In genomic region chr8:83209581-83209980, GRCm38 (mm10) we compare ENCODE assay signal across 24 mouse cellular contexts. TPM values are rescaled to one million over a fixed set of nuclear protein-coding genes. Genes with fewer than 3 reads are reported as not detected.
DNase-seq lines count a peak whose midpoint lies in the region; ATAC-seq and TF ChIP-seq lines count a peak whose summit lies in the region.
"Had no signal": no experiment of that assay in that cellular context is flagged by ENCODE, and none has a peak within 500 bp of the region (broad histone marks: within the 10 kb centered on the region; RNA-seq: fewer than 3 reads in every experiment).

No protein-coding gene starts in this region.

- H3K9me3 ChIP-seq in midbrain, embryonic 11.5 days (ENCODE audit: control insufficient read depth, low read length): no peaks in the 10 kb centered on the region
- H3K9me3 ChIP-seq in midbrain, postnatal 0 days (ENCODE audit: low read length): no peaks in the 10 kb centered on the region
- H3K9me3 ChIP-seq: embryonic facial prominence, embryonic 13.5 days; embryonic facial prominence, embryonic 15.5 days; forebrain, embryonic 10.5 days; forebrain, embryonic 12.5 days had no signal

- WGBS in midbrain, embryonic 11.5 days: 85% methylated on average over 4 of the region's 4 CpGs
- WGBS in midbrain, postnatal 0 days: 73% methylated on average over 4 of the region's 4 CpGs
- 41% methylated on average over 4 of the region's 4 CpGs for WGBS in olfactory bulb, adult 2 months

- no peak for TF ChIP-seq CTCF in midbrain, postnatal 0 days (IDR thresholded peaks at IDR 0.05)
- TF ChIP-seq CTCF in olfactory bulb, adult 2 months (IDR thresholded peaks at IDR 0.05; ENCODE audit: insufficient read depth, low read depth, low read length): no peak

- no peak overlapping the region for H3K4me3 ChIP-seq in midbrain, embryonic 11.5 days (ENCODE audit: low read depth, low read length)
- H3K4me3 ChIP-seq in midbrain, postnatal 0 days (ENCODE audit: low read depth, low read length): no peak overlapping the region
- no peak overlapping the region for H3K4me3 ChIP-seq in olfactory bulb, adult 2 months (ENCODE audit: insufficient read depth, low read depth, low read length)
- H3K4me3 ChIP-seq: embryonic facial prominence, embryonic 13.5 days; embryonic facial prominence, embryonic 15.5 days; erythroblast, embryonic 14.5 days; forebrain, embryonic 10.5 days; forebrain, embryonic 12.5 days had no signal

- H3K27me3 ChIP-seq in midbrain, embryonic 11.5 days (ENCODE audit: control insufficient read depth, insufficient read depth, low read length): no peaks in the 10 kb centered on the region
- no peaks in the 10 kb centered on the region for H3K27me3 ChIP-seq in midbrain, postnatal 0 days (ENCODE audit: insufficient read depth, low read length)
- H3K27me3 ChIP-seq: embryonic facial prominence, embryonic 13.5 days; embryonic facial prominence, embryonic 15.5 days; forebrain, embryonic 12.5 days had no signal

- no peak for ATAC-seq in midbrain, embryonic 11.5 days (ENCODE audit: low FRiP score)
- ATAC-seq in midbrain, postnatal 0 days (ENCODE audit: low FRiP score): no peak
- no peak for ATAC-seq in monocyte, adult 5-6 weeks (replicated peaks; ENCODE audit: insufficient number of reproducible peaks, low FRiP score, low TSS enrichment, poor library complexity, severe bottlenecking)
- ATAC-seq: forebrain, embryonic 14.5 days; forebrain, embryonic 16.5 days had no signal

- no peaks in the 10 kb centered on the region for H3K4me1 ChIP-seq in midbrain, embryonic 11.5 days (ENCODE audit: control insufficient read depth, insufficient read depth, low read length)
- no peaks in the 10 kb centered on the region for H3K4me1 ChIP-seq in midbrain, postnatal 0 days (ENCODE audit: insufficient read depth, low read length)
- peaks cover 24% of the 10 kb centered on the region for H3K4me1 ChIP-seq in olfactory bulb, adult 2 months (ENCODE audit: control insufficient read depth, insufficient read depth, low read length)
- H3K4me1 ChIP-seq: embryonic facial prominence, embryonic 13.5 days; embryonic facial prominence, embryonic 15.5 days; forebrain, embryonic 10.5 days had no signal

- TF ChIP-seq POLR2A in olfactory bulb, adult 2 months (IDR thresholded peaks at IDR 0.05; ENCODE audit: insufficient read depth, low read depth, low read length): no peak

- peak; percentile 78 for DNase-seq in heart, adult 11 months
- DNase-seq in heart, adult 9 months (ENCODE audit: low spot score in 2 of 2): no peak
- DNase-seq in midbrain, embryonic 11.5 days (ENCODE audit: low spot score, missing footprints): peak; percentile 81
- no peak for DNase-seq in midbrain, postnatal 0 days (ENCODE audit: low spot score)
- DNase-seq: adrenal gland, adult 2 months; adrenal gland, postnatal 10 days; adrenal gland, postnatal 25 days; cerebellum, adult 11 months; cerebellum, adult 18-20 months; cerebellum, adult 8-10 months; cerebellum, postnatal 10 days; cerebellum, postnatal 25 days; embryo, embryonic 11 days had no signal

- H3K36me3 ChIP-seq in midbrain, embryonic 11.5 days (ENCODE audit: control insufficient read depth, insufficient read depth, low read length): no peaks in the 10 kb centered on the region
- peaks cover 11% of the 10 kb centered on the region; the same call in 1 of the 2 replicates for H3K36me3 ChIP-seq in midbrain, postnatal 0 days (ENCODE audit: insufficient read depth, low read length)
- H3K36me3 ChIP-seq: embryonic facial prominence, embryonic 15.5 days had no signal

- no peak overlapping the region for H3K27ac ChIP-seq in midbrain, embryonic 11.5 days (ENCODE audit: low read depth, low read length)
- no peak overlapping the region for H3K27ac ChIP-seq in midbrain, postnatal 0 days (ENCODE audit: low read depth, low read length)
- peak overlapping the region; percentile 87 for H3K27ac ChIP-seq in olfactory bulb, adult 2 months (ENCODE audit: insufficient read depth, low read depth, low read length)
- H3K27ac ChIP-seq: embryonic facial prominence, embryonic 13.5 days; embryonic facial prominence, embryonic 15.5 days; forebrain, embryonic 10.5 days; forebrain, embryonic 12.5 days had no signal

- H3K9ac ChIP-seq in midbrain, embryonic 11.5 days (ENCODE audit: low read length): no peak overlapping the region
- H3K9ac ChIP-seq in midbrain, postnatal 0 days (replicated peaks; ENCODE audit: low read length, poor library complexity, severe bottlenecking): no peak overlapping the region
- H3K9ac ChIP-seq: embryonic facial prominence, embryonic 13.5 days; embryonic facial prominence, embryonic 15.5 days; forebrain, embryonic 12.5 days had no signal

- no peak overlapping the region for H3K4me2 ChIP-seq in midbrain, embryonic 11.5 days
- no peak overlapping the region for H3K4me2 ChIP-seq in midbrain, postnatal 0 days (ENCODE audit: low read depth, low read length, poor library complexity, severe bottlenecking)
- H3K4me2 ChIP-seq: embryonic facial prominence, embryonic 13.5 days; embryonic facial prominence, embryonic 15.5 days; forebrain, embryonic 12.5 days had no signal

RNA-seq across cellular contexts. Expression of gene Gm10645, which starts 43.6 kb away (rescaled TPM):
- 5.8 and 6.6 TPM in 2 replicates for polyA plus RNA-seq in midbrain, embryonic 11.5 days (2014; fragmentation: Nextera tagmentation; extraction: Ambion mirVana)
- total RNA-seq in midbrain, postnatal 0 days (2014; rRNA removed): 2.1 and 3.3 TPM in 2 replicates
- polyA plus RNA-seq in midbrain, postnatal 0 days (2015; fragmentation: Nextera tagmentation; extraction: Ambion mirVana): 7.4 and 11.1 TPM in 2 replicates
- not detected in 2 replicates for polyA plus RNA-seq in olfactory bulb, adult 2 months (2012; ENCODE audit: insufficient read depth, insufficient read length, low replicate concordance, missing spikeins)
- 0.87 to 2.1 TPM (median 2.0 TPM) in 3 replicates for total RNA-seq in monocyte, adult 5-6 weeks (2017)
- total RNA-seq: adrenal gland, postnatal 25 days; common myeloid progenitor, adult 5-6 weeks; MEL had no signal
- polyA plus RNA-seq: erythroblast, embryonic 14.5 days had no signal

RNA-seq across cellular contexts. Expression of gene Tbc1d9, which starts 44.4 kb away (rescaled TPM):
- polyA plus RNA-seq in midbrain, embryonic 11.5 days (2014; fragmentation: Nextera tagmentation; extraction: Ambion mirVana): 11.3 and 11.8 TPM in 2 replicates
- 128 and 135 TPM in 2 replicates for total RNA-seq in midbrain, postnatal 0 days (2014; rRNA removed)
- polyA plus RNA-seq in midbrain, postnatal 0 days (2015; fragmentation: Nextera tagmentation; extraction: Ambion mirVana): 16.7 and 18.6 TPM in 2 replicates
- polyA plus RNA-seq in olfactory bulb, adult 2 months (2012; ENCODE audit: insufficient read depth, insufficient read length, low replicate concordance, missing spikeins): 56.9 TPM in 1 of 2 replicates, not detected in the other
- 13.9 to 21.4 TPM (median 17.8 TPM) in 3 replicates for total RNA-seq in monocyte, adult 5-6 weeks (2017)
- total RNA-seq: MEL had no signal
- polyA plus RNA-seq: erythroblast, embryonic 14.5 days had no signal

Comparison
In these comparisons a context has a peak if more than half of its experiments do, and no peak if none do; other contexts are left out.
1. DNase-seq: peak in heart, adult 11 months (single experiment) and midbrain, embryonic 11.5 days (single experiment); none in heart, adult 9 months (0 of 2) and midbrain, postnatal 0 days (single experiment).